Comparison of ENCODE assay signal across 10 mouse cellular contexts in the genomic region with DNA sequence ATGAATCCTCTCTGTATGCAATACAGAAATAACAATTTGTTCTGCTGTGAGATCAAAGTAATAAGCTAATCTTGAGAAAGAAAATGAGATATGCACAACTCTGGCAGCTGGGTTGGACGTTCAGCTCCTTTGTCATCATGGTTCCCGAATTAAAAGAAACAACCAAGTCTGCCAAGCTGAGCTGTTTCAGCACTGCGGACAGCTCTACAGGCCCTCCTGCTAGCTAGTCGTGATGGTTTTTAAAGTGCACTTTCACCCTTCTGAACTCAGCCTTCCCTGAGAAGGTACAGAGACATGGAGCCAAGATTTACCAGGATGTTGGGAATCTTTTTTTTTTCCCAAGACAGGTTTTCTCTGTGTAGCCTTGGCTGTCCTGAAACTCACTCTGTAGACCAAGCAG. TPM values are rescaled to one million over a fixed set of nuclear protein-coding genes. Genes with fewer than 3 reads are reported as not detected.
DNase-seq lines count a peak whose midpoint lies in the region; TF ChIP-seq lines count a peak whose summit lies in the region.
"Had no signal": no experiment of that assay in that cellular context is flagged by ENCODE, and none has a peak within 500 bp of the region (broad histone marks: within the 10 kb centered on the region; RNA-seq: fewer than 3 reads in every experiment).

No protein-coding gene starts in this region.

- peak; percentile 5 for DNase-seq in gastrocnemius, postnatal 14 days
- no peak for DNase-seq in gastrocnemius, adult 18-20 months (ENCODE audit: low spot score)
- peak; percentile 21 for DNase-seq in ovary, postnatal 14 days (ENCODE audit: low spot score)
- DNase-seq in ovary, postnatal 10 days (ENCODE audit: low spot score) = no peak
- DNase-seq in embryo, embryonic 9.5 days (ENCODE audit: extremely low spot score) = peak; percentile 15
- no peak for DNase-seq in spleen, postnatal 4 days (ENCODE audit: low spot score in 2 of 2)
- no peak for DNase-seq in spleen, postnatal 14 days (ENCODE audit: low spot score in 2 of 2)

- H3K36me3 ChIP-seq in myocyte (ENCODE audit: control insufficient read depth, insufficient read depth) = no peaks in the 10 kb centered on the region
- H3K36me3 ChIP-seq: midbrain, embryonic 12.5 days had no signal

- H3K4me2 ChIP-seq in myocyte (ENCODE audit: low read depth) = no peak overlapping the region
- H3K4me2 ChIP-seq: midbrain, embryonic 12.5 days had no signal

- intact Hi-C loops in gastrocnemius, postnatal 14 days (cut with DNase I; ENCODE audit: low total_unique reads) = no loop called here

- no peak overlapping the region for H3ac ChIP-seq in myocyte (ENCODE audit: control insufficient read depth, insufficient read length)

- no peaks in the 10 kb centered on the region for H3K79me2 ChIP-seq in myocyte (ENCODE audit: control insufficient read depth, insufficient read depth)

- H3K27me3 ChIP-seq in myocyte (ENCODE audit: control insufficient read depth, insufficient read depth, insufficient read length) = peaks cover 10% of the 10 kb centered on the region
- H3K27me3 ChIP-seq: midbrain, embryonic 12.5 days had no signal

- H3K4me3 ChIP-seq in myocyte = no peak overlapping the region
- H3K4me3 ChIP-seq: erythroblast, embryonic 14.5 days; midbrain, embryonic 12.5 days had no signal

- no peak for TF ChIP-seq POLR2A in myocyte (IDR thresholded peaks at IDR 0.05; ENCODE audit: insufficient read length, low read depth)

TF ChIP-seq in myocyte, 11 proteins besides CTCF, POLR2A, EP300 and RAD21:
- TF ChIP-seq REST (IDR thresholded peaks at IDR 0.05; ENCODE audit: insufficient read depth, insufficient read length) (peak; percentile 88), USF1 (IDR thresholded peaks at IDR 0.05; ENCODE audit: low read depth) (no peak), CEBPB (IDR thresholded peaks at IDR 0.05; ENCODE audit: insufficient read depth, poor library complexity, severe bottlenecking) (no peak), POLR2AphosphoS2 (IDR thresholded peaks at IDR 0.05; ENCODE audit: insufficient read length, low read depth) (no peak), TCF3 (IDR thresholded peaks at IDR 0.05; ENCODE audit: insufficient read length, low read depth) (no peak), TCF12 (IDR thresholded peaks at IDR 0.05; ENCODE audit: insufficient read depth, poor library complexity, severe bottlenecking) (no peak)
TF ChIP-seq in myocyte: peak in this region for 1.

RNA-seq across cellular contexts. Expression of gene Lrpprc, which starts 30.0 kb away (rescaled TPM):
- total RNA-seq in gastrocnemius, postnatal 14 days (2021) = 10 to 100 TPM; 59.7 to 65.7 TPM
- 10 to 100 TPM; 62.4 to 69.9 TPM for total RNA-seq in gastrocnemius, adult 18-20 months (2021)
- polyA plus RNA-seq in myocyte (2012; fragmentation: generic; extraction: Trizol) = 23.3 TPM

Comparison
In these comparisons a context has a peak if more than half of its experiments do, and no peak if none do; other contexts are left out.
1. DNase-seq: peak in gastrocnemius, postnatal 14 days (single experiment), ovary, postnatal 14 days (single experiment) and embryo, embryonic 9.5 days (single experiment); none in gastrocnemius, adult 18-20 months (single experiment), ovary, postnatal 10 days (single experiment), spleen, postnatal 4 days (0 of 2) and spleen, postnatal 14 days (0 of 2).